Mouse (Mus musculus) MEL (cell line): ENCODE results near the gene Carm1.

ENCODE experiments used
- KAT2A ChIP-seq: conservative IDR thresholded peaks from 2 replicates; pipeline ENCODE4 v1.6.1; 2012; ENCODE audit warnings: low read depth, low read length, improper control_type of control experiment, inconsistent platforms
- POLR2AphosphoS5 ChIP-seq: IDR thresholded peaks from 2 replicates; pipeline ENCODE4 v1.6.1; 2012; ENCODE audit warnings: low read depth, borderline replicate concordance, mild to moderate bottlenecking, inconsistent platforms, low read length, moderate library complexity, mixed read lengths

- TF ChIP-seq KAT2A (no peak), POLR2AphosphoS5 (no peak; the same call in 1 of the 2 replicates)
Measured at GRCm38 (mm10) chr9:21587678-21588349, 41.1 kb downstream of the Carm1 start.
